Mouse (Mus musculus) lung, postnatal 36 days (tissue): ENCODE measurements around the gene Zeb2.
"Not testable (repeated sequence)": the region's sequence is repeated elsewhere in the genome, so short reads cannot be mapped to it uniquely, and the experiment has no call there.

ENCODE experiments used
- DNase-seq: peaks from one replicate; pipeline ENCODE4 v3.0.0; 2022; ENCODE audit warnings: mixed read lengths

The Zeb2 gene

GRCm38 (mm10) chr2:45111571-45111970, 5.6 kb downstream of the Zeb2 start:
- DNase-seq = not testable (repeated sequence)

DNA sequence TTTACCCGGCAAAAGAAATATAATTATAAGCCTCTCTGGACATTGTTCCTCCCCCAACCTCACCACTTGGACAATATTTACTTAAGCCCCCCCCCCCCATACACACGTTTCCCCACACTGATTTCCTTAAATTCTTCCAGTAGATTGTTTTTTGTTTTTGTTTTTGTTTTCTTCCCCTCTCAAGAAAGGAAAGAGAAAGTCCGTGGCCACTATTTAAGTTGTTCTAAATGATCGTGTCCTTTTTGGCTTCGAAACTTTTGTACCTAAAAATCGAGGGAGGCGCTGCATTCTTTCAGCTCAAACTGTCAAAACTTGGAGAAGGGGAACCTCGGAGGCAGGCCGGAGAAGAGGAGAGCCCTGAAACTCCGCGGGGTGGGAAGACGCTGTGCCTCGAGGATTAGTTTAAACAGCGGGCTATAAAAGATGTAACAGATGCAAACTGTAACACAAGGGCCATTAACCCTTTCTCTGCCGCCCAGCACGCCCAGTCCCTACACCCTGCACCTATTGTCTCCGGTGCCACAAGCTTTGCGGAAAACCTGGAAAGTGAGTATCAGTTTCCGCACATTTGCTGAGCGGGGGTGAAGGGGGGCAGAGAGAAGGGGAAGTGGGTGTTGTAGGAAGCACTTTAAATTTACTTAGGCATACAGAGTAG, 6.3 kb downstream of the Zeb2 start:
- peak; percentile 54 for DNase-seq

DNA sequence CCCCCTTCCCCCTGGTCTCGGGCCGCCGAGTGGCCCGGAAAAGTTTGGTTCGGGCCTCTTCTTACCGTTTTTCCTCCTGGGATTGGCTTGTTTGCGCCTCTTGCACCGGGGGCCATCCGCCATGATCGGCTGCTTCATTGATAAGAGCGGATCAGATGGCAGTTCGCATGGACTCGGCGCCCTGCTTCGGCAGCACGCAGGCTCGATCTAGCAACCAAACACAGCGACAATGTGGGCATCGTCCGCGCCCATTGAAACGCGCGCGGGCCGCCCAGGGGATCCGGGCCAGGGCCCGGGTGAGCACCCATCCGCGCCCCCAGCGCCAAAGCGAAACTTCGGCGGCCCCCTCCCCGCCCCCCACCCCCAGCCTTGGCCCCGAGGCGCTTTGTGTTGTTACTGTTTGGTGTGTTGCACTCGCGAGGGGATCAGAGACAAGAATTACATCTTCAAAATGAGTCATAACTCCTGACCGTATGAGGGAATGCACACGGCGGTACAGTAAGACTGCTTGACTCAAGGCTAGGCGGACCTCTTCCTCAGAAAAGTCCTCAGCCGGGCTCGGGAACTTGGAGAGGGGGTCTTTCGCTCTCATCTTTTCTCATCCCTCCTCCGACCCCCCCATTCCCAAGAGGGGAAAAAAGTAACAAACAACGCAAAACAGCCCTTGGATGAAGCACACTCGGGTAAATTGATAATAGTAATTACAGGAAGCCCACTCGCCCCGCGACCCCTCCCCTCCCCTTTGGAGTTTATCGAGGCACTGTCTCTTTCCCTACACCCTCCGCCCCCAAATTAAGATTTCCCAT, 7.0 kb downstream of the Zeb2 start:
- DNase-seq = peak; percentile 66

GRCm38 (mm10) chr2:45109161-45109950, 7.8 kb downstream of the Zeb2 start:
- DNase-seq = no peak

GRCm38 (mm10) chr2:45108521-45109091, 8.6 kb downstream of the Zeb2 start:
- peak; percentile 60 for DNase-seq

- no peak for DNase-seq
Measured at GRCm38 (mm10) chr2:45107555-45107954, 9.6 kb downstream of the Zeb2 start.

DNA sequence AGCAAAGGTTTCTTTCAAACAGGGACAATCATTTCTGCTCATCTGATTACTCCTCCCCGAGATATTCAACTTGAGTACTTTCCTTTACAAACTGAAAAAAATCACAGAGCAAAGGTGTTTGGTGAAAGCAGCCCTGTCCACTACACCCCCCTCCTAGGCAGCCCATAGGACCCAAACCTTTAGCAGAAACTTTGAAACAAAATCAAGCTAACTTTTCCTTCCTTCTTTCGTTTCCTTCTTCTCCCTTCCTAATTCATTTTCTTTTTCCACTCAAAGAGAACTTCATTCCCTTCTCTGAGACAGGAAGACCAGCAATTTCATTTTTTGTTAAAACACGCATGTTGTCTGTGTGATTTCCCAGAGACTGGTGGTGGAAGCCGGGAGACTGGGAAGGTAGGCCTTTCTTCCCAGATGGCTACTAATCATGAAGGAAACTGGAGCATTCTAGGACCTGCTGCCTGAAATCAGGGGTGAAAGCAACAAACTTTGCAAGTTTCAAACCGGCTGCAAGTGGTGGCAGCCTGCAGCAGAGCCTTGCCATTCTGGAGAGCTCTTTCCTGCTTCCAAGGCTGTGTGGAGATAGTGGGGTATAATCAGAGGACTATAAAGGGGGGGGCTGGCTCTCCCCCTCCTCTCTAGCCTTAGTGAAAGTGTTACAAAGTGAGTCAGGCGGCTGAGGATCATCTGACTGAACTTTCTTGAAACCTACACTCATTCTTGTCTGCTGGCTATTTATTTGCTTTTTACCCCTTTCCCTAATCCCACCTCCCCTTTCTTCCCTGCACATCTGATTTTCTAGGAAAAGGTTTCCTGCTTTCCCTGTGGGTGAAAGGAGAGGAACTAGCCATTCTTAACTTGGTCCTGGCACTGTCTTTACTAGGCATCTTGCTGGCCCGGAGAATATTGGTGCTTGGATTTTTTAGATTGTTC, 11.0 kb downstream of the Zeb2 start:
- DNase-seq = no peak

DNA sequence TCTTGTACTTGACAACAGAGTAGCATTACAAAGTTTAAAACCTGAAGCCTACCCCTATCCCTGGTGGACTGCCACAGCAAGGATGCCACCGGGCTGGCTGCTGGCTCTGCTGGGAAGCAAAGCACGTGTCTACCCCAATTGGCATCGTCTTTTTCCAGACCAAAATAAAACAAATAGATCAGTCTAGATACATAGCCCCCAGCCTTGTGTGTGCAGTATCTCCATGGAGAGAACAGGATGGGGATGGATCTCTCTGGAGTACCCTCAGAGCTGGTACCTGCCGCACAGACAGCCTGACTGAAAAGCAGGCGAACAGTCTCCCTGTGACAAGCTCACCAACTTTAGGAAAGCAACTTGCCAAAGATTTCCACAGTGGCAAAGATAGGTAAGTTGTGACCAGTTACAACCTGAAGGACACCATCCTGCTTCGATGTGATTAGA, 11.9 kb downstream of the Zeb2 start:
- DNase-seq = no peak

DNA sequence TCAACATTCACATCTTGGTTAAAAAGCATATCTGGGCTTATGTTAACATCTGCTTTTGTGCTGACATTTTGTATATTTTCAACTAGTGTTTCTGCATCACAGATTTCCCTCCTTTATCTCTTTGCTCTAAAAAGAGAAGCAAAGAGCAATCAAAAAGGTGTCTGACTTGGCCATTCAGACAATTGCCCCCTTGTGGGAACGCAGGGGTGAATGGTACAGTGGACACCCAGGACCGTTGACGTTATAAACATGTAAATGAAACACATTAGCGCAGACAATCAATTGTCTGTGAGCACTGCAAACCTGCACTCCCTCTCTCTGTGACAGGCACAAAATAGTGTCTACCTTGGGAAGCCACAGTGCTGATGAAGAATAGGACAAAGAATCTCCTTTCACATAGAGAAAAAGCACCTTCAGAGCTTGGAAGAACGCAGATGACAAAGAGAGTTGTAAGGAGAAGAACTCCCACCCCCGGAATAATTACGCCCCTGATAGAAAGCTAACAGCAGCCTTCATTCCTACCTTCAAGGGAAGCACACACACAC, 12.6 kb downstream of the Zeb2 start:
- no peak for DNase-seq

- no peak for DNase-seq
Measured at GRCm38 (mm10) chr2:45104066-45104465, 13.1 kb downstream of the Zeb2 start.

GRCm38 (mm10) chr2:45103021-45103983, 13.9 kb downstream of the Zeb2 start:
- no peak for DNase-seq

DNA sequence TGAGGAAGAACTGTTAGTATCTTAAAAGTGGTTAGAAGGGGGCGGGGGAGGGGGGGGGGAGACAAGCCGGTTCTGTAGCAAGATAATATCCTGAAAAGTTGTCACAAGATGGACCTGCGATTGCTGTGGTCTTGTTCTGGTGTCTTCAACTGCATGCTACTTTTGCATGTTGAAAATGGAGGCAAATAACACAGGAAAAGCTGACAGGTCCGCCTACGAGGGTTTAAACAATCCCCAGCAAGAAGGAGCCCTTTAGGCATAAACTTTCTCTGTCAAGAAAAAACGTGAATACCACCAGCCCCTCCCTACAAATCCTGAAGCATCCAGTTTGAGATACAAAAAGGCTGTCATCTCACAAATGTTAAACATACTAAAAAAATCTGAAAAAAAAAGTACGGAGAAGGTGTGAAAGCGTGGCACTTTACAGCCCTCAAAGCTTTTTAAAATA, 15.0 kb downstream of the Zeb2 start:
- DNase-seq = no peak

DNA sequence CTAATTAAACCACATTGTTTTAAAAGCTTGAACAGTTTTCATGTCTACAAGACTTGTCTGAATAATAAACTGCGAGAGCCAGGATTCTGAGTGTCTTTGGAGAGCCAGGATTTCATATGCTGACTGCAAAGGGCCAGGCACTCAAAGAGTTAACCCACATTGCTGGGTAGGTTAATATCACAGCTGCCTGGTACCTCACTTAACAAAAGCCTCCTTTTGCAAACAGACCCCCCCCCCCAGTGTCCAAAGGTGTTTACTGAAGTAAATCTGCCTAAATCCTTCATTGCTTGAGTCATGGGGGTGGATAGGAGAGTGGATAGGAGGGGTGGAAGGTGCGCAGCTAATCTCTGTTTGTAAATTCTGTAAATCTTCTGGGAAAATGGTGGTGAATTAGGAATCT, 15.6 kb downstream of the Zeb2 start:
- no peak for DNase-seq

GRCm38 (mm10) chr2:45101040-45101439, 16.2 kb downstream of the Zeb2 start:
- no peak for DNase-seq

GRCm38 (mm10) chr2:45100628-45101027, 16.6 kb downstream of the Zeb2 start:
- no peak for DNase-seq

- DNase-seq = no peak
Measured at GRCm38 (mm10) chr2:45100017-45100416, 17.2 kb downstream of the Zeb2 start.

DNA sequence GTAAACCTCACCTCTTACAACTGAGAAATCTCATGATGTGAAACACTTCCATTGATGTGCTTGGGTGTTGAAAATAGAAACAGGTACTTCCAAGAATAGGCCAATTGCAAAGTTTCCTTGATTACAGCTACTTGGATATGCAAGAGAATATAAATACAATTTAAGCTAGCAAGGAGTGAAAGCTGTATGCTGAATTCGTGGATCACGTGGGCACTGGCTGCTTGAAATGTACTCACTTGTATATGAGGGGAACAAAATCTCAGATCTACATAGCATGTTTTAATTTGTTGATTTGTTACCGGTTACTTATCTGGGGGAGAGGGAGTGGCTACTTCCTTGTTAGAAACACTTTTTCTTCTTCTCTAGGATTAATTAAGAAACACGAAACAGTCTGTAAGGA, 18.1 kb downstream of the Zeb2 start:
- DNase-seq = no peak

DNA sequence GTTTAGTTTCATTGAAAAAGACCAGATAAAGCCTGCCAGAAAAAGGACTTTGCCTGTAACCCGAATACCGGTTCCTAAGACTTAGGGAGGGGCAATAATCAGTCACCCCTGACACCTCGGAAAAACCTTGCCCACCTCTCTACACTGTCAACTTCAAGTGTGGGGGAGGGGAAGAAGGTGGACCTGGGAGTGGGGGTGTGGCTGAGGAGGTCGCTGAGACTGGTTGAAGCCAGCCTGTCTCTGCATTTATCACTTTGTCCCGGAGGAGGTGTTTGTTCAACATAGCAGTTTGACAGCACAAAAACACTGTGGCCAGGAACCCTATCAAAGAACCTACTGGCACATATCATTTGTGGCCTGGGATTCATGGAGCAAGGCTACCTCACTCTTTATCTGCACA, 19.2 kb downstream of the Zeb2 start:
- no peak for DNase-seq

DNA sequence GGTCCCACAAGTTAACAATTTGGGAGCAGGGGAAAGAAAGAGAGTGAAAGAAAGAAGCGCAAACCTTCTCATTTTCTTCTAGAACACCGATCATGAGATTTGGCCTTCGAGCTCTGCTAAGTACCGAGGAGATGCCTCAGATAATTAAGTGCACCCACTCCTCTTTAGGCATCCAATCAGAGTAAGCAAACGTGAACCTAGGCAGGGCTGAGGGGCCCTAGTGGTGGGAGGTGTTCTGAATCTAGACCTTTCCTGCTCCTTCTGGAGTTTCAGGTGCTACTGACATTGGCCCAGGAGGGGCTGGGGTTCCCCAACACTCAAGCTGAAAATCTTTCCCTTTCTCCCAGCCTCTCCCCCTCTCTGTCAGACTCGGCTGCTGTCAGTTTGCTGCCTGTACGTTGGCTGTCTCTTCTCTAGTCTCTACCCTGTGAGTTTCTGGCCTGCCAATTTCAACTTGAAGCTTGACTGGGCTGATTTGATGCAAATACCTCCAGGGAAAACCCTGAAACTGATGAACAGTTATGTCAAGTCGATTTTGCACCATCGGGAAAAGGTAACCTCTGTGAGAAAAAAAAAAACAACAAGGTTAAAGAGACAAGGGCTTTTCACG, 20.5 kb downstream of the Zeb2 start:
- no peak for DNase-seq

DNA sequence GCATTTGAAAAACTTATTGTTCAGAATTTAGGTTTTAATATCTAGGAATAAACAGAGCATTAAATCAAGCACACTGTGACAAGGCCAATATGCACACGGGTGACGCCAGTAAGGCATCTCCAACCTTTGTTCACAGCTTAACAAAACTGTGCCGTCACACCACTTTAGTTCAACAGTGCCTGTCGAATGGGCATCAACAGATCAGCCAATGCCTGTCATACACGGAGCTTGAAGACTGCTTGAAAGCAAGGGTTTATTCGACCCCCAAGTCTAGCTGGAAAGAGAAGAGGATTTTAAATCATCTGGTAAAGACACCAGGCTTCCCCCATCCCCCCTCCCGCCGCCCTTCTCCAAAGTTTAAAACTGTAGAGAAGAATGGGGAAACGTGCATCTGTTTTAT, 21.4 kb downstream of the Zeb2 start:
- no peak for DNase-seq
